Mouse (Mus musculus) cerebellum, postnatal 10 days (tissue): ENCODE measurements around the gene Hacl1.
"Not testable (repeated sequence)": the region's sequence is repeated elsewhere in the genome, so short reads cannot be mapped to it uniquely, and the experiment has no call there.

Experiments
- DNase-seq, 2 experiments: peaks; one replicate each; pipeline ENCODE4 v3.0.0; 2021; ENCODE audit warnings: mixed read lengths in 2 of 2

The Hacl1 gene

DNA sequence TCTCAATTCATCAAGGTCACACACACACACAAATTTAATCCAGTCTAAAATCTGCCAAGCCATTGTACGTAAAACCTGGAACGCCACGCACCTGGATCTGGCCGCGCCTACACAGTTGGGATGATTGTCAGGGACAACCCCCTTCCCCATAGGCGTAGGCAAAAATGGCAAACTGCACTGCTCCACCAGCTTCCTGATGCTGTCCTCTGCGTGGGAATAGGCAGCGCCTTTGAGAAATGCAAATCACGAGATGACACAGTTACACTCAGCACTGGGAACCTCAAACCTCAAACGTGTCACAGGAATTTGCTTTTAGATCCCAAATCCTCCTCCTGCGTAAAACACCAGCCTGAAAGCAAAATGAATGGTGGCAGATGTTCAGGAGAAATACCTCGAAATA lies 18.3 kb downstream of the Hacl1 start:
- no peak for DNase-seq

DNA sequence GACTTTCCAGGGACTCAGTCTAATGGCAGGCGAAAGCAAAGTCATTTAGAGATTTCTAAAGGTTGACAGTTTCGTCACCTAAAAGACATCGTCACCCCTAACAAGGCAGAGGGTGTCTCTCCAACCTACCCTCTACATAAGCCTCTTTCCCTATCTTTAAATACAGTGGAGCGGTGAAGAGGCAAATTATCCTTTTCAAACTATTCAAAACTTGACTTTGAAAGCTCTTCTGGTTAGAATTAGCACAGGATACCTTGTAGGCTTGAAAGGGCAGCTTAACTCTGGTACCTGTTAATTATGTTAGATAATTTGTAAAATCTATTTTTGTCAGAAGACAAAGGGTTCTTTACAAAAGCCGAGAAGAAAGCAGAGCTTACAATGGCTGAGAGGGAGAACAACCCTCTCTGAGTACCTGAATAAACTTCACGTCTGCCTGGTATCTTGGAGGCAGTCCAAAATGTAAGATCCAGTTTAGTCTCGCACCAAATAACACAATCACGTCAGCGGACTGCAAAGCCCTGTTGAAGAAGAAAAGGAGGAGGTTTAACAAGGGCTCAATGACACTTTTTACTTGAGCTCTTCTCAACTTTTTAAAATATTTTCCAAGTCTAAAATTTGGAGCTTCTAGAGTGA lies 20.4 kb downstream of the Hacl1 start:
- DNase-seq: no peak

DNA sequence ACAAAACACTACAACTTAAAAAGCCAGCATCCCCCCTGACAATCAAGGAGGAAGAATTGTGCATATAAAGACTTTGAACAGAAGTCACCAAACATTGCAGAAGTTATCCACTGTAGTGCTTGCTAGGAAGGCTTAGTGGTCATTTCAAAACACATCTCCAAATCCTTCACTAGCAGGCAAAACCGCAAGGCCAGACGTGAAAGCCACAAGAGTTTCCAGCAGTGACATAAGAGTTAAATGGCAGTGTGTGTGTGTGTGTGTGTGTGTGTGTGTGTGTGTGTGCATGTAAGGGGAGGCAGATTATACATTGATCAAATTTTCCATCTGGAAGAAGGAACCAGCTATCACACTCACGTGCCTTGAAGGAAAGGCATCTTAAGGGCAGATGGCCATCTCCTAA lies 23.1 kb downstream of the Hacl1 start:
- DNase-seq: no peak

DNA sequence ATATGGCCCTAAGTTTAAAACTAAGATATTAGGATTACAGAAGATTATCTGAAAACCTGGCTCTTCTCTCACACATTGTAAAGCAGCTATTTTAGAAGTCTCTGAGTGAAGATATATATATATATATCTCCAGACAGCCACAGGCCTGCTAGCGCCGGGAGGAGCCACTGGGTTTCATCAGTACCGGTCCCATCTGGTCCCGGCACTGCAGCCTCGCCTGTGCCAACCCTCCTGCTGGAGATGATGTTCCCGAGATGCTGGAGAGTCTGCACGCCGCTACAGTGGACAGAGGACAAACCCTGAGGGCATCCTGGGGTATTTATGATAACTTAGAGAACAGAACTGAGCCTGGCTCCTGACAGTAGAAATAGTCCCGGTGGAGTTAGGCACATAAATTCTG lies 23.9 kb downstream of the Hacl1 start:
- no peak for DNase-seq

DNA sequence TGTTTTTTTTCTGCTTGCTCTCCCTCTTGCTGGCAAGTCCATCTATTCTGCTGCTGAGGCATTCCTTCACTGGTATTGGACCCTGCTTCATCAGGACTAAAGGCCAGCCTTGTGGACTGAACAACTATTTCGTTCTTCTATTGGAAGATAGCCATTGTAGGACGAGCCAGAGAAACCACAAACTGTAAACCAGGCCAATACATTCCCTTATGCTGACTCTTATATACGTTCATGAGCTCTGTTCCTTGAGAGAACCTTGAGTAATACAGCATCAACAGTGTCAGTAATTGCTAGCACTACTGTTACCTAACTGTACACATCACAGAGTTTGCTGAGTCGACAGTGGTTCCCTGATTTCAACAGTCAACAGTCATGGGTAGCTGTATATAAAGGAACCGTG lies 27.4 kb downstream of the Hacl1 start:
- DNase-seq: no peak

DNA sequence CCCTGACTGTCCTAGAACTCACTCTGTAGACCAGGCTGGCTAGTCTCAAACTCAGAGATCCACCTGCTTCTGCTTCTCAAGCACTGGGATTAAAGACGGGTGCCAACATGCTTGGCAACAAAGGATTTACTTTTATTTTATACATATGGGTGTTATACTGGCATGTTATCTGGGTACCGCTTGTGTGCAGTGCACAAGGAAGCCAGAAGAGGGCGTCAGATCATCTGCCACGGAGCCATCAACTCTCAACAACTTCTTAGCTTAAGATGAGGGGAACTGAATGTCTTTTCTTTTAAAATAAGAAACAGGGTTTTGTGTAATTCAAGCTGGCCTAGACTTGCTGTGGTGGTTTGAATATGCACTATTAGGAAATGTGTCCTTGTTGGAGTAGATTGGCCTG lies 29.1 kb downstream of the Hacl1 start:
- no peak for DNase-seq

DNA sequence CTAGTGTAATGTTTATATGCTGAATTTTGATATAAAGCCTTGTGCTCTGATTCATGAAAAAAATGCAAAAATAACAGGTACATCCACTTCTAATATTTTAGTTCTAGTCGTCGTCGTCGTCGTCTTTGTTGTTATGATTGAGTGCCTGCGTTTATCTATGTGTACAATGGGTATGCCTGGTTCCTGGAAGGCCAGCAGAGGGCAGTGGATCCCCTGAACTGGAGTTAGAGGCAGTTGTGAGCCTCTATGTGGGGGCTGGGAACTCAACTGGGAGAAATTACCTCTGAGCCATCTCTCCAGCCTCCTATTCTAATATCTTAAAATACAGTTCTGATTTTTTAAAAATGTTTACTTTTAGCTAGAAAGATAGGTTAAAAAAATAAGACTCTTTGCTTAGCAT lies 35.6 kb downstream of the Hacl1 start:
- DNase-seq: peak; percentile 47 to 50

DNA sequence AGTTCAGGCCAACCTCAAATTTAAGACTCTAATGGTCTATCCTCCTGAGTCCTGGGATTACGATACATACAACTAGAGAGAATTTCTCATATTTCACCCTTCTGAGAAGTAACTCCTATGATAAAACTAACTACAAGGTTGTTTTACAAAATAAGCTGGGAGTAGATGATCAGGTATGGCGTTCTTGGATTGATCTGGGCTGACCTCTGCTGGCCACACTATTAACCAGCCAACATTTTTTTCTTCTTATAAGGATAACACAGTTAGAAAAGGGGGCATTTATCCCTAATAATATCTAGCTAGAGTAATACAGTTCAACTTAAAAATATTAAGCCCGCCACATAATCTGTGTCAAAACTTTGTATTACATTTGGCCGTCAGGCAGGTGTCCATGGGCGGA lies 36.2 kb downstream of the Hacl1 start:
- DNase-seq: peak; percentile 55 to 65

DNA sequence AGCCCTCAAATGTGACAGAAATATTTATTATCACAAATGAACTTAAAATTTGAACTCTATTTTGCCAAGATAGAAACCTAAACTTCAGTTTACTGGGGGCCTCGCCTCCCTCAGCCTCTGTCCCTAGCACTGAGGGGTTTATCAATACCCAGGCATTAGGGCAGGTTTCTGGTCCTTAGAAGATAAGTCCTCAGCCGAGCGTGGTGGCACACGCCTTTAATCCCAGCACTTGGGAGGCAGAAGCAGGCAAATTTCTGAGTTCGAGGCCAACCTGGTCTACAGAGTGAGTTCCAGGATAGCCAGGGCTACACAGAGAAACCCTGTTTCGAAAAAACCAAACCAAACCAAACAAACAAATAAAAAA lies 38.5 kb downstream of the Hacl1 start:
- not testable (repeated sequence) for DNase-seq

DNA sequence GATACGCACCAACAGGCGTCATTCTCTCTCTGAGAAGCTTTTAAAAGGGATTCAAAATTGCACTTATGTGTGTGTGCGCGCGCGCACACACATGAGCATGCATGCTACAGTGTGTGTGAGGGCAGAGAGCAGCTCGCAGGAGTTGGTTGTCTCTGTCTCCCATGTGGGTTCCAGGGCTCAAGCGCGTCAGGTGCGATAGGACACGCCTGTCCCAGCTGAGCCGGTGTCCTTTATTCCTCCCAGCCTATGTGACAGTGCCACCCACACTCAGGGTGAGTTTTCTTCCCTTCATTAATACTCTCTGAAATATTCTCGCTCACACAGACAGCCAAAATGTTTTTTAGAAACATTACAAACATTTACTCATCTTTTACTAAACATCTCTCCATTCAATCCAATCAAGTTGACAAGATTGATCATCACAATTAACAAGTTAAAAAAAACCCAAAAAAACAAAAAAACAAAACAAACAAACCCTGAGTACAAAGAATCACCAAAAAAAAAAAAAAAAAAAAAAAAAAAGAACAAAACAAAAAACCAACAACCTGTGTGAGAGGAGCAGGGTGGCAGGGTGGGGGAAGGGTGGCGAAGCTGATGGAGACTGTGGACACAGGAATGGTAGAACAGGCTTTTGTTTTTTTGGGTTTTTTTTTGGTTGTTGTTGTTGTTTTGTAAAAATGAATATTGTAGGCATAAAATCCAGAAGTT lies 39.0 kb downstream of the Hacl1 start:
- no peak for DNase-seq

DNA sequence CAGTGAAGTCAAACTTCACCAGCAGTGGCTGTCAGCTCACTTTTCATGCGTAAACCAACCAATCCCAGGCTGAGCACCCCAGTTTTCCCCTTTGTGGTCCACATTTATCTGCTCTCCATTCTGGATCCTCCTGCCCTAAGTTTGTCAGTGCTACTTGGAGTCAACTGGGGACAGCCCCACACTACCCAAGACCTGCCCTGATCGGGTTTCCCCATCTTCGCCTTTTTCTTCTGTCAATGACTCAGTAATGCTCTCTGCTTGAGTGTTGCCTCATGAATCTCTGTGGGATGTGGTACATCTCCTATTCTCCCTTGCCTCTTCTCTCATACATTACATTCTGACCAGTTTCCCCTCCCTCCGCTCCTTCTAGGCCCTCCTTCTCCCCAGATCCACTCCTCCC lies 43.6 kb downstream of the Hacl1 start:
- no peak for DNase-seq

DNA sequence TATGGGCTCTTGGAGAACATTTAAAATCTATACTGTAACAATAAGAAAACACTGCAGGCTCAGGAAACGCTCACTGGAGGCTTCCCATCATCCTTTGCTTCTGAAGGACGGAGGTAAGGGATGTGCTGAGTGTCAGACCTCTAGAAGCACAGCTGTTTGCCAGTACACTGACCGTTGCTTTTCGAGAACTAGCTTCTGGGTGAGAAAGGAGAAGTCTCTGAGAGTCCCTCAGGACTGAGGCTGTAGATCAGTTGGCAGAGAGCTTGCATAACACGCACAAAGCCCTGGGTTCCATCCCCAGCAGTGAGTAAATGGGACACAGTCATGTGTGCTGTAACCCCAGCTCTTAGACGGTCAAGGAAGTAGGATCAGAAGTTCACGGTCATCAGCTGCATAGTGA lies 44.7 kb downstream of the Hacl1 start:
- DNase-seq: no peak

DNA sequence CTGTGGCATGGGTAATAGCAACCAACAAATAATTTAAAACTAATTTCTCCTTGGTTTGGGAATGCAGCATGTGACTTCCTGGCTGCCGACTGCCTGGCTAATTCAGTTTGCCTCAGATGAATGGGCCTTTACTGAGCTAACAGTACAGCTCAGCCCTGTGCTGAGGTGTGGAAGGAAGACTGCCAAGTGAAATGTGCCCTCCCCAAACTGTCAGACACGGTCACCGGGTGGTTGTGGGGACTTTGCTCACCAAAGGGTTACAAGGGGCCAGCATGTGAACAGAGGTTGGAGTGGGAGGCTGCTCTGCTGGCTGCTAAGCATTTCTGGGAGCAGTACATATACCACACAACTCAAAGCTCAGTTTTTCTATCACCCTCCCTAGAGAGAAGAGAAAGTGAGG lies 46.4 kb downstream of the Hacl1 start:
- no peak for DNase-seq

DNA sequence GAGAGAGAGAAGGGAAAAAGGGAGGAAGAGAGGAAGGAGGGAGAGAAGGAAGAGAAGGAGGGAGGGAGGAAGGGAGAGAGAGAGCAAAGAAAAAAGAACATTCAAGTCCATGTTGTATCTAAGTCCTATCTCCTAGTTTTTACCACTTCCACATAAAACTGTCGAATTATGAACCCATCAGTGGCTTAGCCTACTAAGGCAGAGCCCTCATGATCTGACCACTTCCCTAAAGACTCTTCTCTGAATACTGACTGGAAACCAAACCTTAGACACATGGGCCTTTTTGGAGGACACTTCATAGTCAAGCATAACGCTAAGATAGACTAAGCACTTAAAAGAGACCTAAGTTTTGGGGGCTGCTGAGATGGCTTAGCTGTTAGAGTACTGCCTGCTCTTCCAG lies 48.0 kb downstream of the Hacl1 start:
- no peak for DNase-seq

DNA sequence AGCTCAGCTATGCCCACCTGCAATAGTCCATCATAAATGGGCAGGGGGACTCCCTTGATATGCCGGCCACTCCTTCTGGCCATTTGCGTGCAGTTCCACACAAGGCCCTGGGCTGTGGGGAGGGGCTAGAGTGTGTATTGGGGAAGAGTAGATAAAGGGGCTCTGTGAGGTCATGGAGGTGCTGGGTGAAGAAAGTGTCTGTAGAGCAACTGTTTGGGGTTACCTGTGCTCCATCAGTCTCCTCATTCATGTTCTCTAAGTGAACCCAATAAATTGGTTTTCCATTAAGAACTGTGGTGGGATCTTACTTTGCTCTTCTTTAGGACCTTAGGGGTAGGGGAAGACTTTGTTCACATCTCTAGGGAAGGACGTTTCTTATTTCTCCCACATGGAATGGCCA lies 49.8 kb downstream of the Hacl1 start, which contains the start of gene Colq:
Gene Colq (minus strand): TSS at position 101 of the 400 bp plus-strand sequence.
- DNase-seq: no peak

DNA sequence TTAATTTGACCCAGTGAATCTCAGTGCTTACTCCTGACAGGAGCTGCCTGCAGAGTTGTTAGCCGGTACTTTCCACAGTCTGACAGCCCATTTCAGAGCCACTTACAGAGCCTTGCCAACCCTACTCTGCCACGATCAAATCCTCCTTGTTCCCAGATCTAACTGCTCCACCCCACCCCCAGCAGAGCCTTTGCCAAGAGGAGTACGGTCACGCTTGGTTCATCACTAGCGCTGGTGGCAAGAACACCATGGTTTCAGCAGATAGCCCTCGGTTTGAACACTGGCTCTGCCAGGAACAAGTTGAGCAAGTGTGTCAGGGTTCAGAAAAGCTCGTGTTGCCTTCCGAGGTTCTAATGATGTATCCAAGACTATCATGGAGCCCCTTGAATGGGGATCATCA lies 54.6 kb downstream of the Hacl1 start:
- DNase-seq: no peak

DNA sequence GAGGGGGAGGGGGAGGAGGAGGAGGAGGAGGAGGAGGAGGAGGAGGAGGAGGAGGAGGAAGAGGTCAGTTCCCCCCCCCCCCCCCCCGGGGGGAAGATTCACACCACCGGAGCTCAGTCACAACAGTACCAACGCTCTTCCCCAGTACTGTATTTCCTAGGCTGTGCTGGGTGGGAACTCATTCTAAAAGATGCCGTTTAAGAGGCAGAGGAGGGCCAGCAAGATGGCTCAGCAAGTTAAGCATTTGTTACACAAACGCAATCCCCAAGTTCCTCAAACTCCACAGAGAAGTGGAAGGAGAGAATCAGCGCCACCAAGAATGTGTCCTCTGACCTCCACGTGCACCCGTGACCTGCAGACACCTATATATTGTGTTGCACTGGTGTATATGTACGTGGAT lies 58.0 kb downstream of the Hacl1 start:
- no peak for DNase-seq

DNA sequence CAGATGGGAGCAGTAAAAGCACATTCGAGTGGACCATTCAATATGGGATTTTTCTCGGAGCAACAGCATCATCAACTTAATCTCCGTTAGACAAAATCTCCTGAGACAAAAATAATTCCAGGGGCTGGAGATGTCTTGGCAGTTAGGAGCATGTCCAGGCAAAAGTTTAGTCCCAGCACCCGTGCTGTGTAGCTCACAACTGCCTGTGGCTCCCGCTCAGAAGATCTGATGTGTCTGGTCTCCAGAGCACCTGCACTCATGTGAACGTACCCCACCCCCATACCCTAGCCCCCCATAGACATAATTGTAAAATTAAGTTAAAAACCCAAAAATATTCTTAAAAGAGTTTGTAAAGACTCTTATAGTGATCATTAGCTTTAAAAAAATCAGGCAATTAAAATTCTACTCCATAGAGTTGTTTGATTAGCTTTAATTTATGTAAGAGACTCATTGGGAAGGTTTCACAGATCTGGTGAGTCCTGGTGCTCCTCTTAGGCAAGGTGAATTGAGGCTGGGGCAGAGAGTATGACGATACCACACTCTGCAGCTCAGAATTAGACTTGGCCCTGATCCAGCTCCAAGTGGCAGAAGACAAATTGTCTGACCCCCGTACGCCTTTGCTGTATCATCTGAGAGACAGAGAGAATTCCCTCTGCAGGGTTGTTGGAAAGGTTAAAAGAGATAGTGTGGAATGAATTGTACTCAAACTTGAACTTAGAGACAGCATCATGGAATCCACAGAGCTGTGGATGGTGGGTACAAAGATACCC lies 62.9 kb downstream of the Hacl1 start:
- peak; percentile 67 to 71 for DNase-seq

DNA sequence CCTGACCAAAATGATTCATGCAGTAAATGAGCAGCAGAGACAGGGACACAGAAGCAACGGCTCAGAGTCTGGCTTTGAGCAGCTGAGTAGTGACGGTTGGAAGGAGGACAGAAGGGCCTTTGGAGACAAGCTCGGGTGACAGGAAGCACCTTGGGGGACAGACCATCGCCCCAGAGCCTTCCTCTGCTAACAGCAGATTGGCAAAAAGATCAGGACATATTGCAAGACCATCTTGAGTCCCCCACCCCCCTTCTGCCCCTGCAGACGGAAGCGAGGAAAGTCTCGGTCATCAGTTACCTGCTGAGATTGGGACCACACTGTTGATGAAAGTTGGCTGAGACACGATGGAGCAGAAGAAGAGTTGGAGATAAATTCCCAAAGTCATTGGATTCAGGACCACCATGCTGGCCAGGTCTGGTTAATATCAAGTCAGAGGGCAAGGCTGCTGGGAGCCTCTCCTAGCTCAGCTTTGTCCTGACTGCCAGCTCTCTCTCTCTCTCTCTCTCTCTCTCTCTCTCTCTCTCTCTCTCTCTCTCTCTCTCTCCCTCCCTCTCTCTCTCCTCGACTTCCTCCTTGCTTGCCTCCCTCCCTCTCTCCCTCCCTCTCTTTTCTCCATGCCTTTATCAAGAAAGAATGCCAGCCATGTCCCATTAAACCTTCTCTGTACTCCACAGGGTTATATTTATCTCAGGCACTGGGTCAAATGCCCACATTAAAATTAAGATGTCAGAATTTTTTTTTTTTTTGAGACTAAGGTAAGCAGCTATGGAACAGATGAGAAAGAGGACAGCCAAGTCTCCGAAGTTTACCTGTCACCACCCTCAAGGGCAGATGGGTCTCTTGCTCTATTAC lies 64.0 kb downstream of the Hacl1 start:
- DNase-seq: peak; percentile 70 to 79

DNA sequence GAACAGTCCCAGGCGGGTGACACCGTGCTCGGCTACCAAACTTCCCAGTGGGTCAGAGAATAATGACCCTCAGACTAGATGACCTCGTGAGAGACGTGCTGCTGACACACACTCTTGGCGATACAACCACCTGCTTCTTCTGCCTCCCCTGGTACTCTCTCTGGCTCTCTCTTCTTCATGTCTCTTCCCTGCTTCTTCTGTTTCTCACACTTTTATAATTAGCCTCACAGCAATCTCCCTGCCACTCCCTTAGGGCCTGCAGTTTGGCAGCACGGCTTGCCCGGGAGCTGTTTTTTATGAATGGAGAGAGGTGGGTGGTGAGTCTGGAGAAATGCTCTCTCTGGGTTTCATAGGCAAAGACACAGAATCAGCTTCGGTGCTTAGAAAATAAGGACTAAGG lies 65.2 kb downstream of the Hacl1 start:
- no peak for DNase-seq

DNA sequence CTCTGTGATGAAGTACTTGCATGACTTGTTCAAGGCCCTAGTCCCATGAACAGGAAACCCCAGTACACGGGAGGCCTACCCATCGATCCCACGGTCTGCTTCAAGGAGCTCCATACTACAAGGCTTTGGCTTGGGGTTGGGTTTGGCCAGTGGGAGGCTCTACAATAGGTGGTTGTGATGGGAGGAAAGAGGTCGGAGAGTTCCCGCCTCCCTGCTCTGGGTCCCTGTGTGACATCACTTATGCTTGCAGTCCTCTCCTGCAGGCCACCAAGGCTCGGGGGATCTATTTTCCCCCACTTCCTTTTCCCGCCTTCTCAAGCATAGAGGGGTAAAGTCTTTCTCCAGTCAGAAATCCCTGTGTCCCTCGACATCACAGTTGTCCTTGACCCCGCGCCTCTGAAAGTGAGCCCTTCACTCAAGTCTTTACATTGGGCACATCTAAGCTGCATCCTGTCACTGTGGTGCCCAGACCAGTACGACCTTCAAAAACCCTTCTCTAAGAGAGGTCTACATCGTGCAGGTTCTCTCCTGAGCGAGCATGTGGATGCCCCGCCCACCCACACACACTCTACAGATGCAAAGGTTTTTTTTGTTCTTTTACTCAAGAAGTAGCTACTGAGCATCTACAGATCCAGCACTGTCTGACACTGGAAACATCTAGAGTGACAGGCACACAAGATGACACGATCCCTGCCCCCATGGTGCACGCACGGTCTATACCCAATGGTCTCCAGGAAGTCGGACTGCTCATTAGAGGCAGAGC lies 66.0 kb downstream of the Hacl1 start:
- DNase-seq: no peak

DNA sequence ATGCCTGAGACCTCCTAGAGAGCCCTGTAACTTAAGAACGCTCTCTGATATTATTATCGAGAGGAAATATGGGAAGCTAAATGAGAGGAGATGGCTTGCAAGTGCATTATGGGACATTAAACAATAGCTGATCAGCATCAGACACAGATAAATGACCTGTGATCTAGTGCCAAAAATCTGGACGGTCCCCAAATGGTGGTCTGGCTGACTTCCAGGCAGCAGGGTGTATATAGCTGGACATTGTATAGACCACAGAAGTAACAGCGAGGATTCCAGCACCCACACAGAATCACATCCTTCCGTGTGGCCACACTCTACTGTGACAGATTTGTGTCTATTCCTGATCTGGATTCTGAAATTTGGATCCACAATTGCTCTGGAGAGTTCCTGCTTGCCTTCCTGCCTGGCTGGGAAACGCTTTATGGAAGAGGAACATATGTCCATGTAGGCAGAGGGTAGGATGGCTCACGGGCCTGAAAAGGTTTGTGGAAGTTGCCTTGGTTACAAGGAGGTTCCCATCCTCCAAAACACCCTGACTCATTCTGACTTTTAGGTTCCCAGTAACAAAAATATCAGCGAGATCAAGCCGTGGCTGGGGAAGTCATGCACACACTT lies 68.4 kb downstream of the Hacl1 start:
- DNase-seq: peak; percentile 45 to 47
